Mouse (Mus musculus): ENCODE data around the gene Myo18a.
A peak's percentile ranks its signal among the peaks of the same experiment; 100 is the strongest.

Myo18a gene

GRCm38 (mm10) chr11:77771879-77772713 is 9.1 kb downstream of the Myo18a start:
- no peak for DNase-seq (ENCODE audit: low read depth, low spot score)

GRCm38 (mm10) chr11:77775701-77776400 is 12.8 kb downstream of the Myo18a start:
- no peak for DNase-seq (ENCODE audit: low read depth, low spot score)

GRCm38 (mm10) chr11:77777436-77777835 is 14.4 kb downstream of the Myo18a start:
- DNase-seq (ENCODE audit: low read depth, low spot score): no peak

GRCm38 (mm10) chr11:77777937-77778336 is 14.9 kb downstream of the Myo18a start:
- no peak for DNase-seq (ENCODE audit: low read depth, low spot score)

GRCm38 (mm10) chr11:77779240-77779639 is 16.2 kb downstream of the Myo18a start:
- no peak for DNase-seq (ENCODE audit: low read depth, low spot score)

GRCm38 (mm10) chr11:77781088-77781487 is 18.0 kb downstream of the Myo18a start:
- peak; percentile 46 for DNase-seq (ENCODE audit: low read depth, low spot score)

- peak; percentile 47 for DNase-seq (ENCODE audit: low read depth, low spot score)
Observed at GRCm38 (mm10) chr11:77782104-77782815, 19.2 kb downstream of the Myo18a start.

- DNase-seq (ENCODE audit: low read depth, low spot score): no peak
Observed at GRCm38 (mm10) chr11:77783211-77783746, 20.2 kb downstream of the Myo18a start.

GRCm38 (mm10) chr11:77783747-77784646 is 21.0 kb downstream of the Myo18a start:
- DNase-seq (ENCODE audit: low read depth, low spot score): peak; percentile 72

- DNase-seq (ENCODE audit: low read depth, low spot score): no peak
Observed at GRCm38 (mm10) chr11:77784894-77785293, 21.8 kb downstream of the Myo18a start.

- no peak for DNase-seq (ENCODE audit: low read depth, low spot score)
Observed at GRCm38 (mm10) chr11:77785396-77785767, 22.3 kb downstream of the Myo18a start.

GRCm38 (mm10) chr11:77785768-77786561 is 22.9 kb downstream of the Myo18a start:
- peak; percentile 94 for DNase-seq (ENCODE audit: low read depth, low spot score)

GRCm38 (mm10) chr11:77787707-77788106 is 24.7 kb downstream of the Myo18a start, which contains the start of gene Gm10277:
Gene Gm10277, minus strand, starts transcription at chr11:77787747.
- no peak for DNase-seq (ENCODE audit: low read depth, low spot score)

GRCm38 (mm10) chr11:77789512-77789911 is 26.5 kb downstream of the Myo18a start:
- no peak for DNase-seq (ENCODE audit: low read depth, low spot score)

- no peak for DNase-seq (ENCODE audit: low read depth, low spot score)
Observed at GRCm38 (mm10) chr11:77790286-77790685, 27.2 kb downstream of the Myo18a start.

GRCm38 (mm10) chr11:77791241-77791727 is 28.2 kb downstream of the Myo18a start:
- DNase-seq (ENCODE audit: low read depth, low spot score): peak; percentile 40

GRCm38 (mm10) chr11:77791752-77792565 is 28.9 kb downstream of the Myo18a start:
- peak; percentile 62 for DNase-seq (ENCODE audit: low read depth, low spot score)

- no peak for DNase-seq (ENCODE audit: low read depth, low spot score)
Observed at GRCm38 (mm10) chr11:77792566-77792909, 29.5 kb downstream of the Myo18a start.
